Mouse (Mus musculus) neural tube, embryonic 11.5 days (tissue): ENCODE measurements around the gene Ccdc60. TPM values are rescaled to one million over a fixed set of nuclear protein-coding genes. Genes with fewer than 3 reads are reported as not detected.
A peak's percentile ranks its signal among the peaks of the same experiment; 100 is the strongest.

Source experiments
- ATAC-seq: fragments of 200-750 bp; cut with Nextera tagmentation; 2 replicates; pipeline ENCODE4 v1.8.0; 2017; ENCODE audit warnings: moderate number of reproducible peaks, mild to moderate bottlenecking, moderate TSS enrichment, moderate library complexity; ENCODE audit not compliant: insufficient read depth, low FRiP score, low TSS enrichment
- DNase-seq: peaks from one replicate; pipeline ENCODE4 v3.0.0-alpha.2; 2015; ENCODE audit warnings: low spot score
- H3K27ac ChIP-seq: fragments of 300-500 bp; sonication (generic); 2 replicates; pipeline ENCODE4 v1.5.1; 2014; ENCODE audit warnings: low read depth, mild to moderate bottlenecking, low read length
- H3K27me3 ChIP-seq: fragments of 300-500 bp; sonication (generic); 2 replicates; pipeline ENCODE4 v1.6.1; 2014; ENCODE audit warnings: mild to moderate bottlenecking, low read length, mixed read lengths; ENCODE audit not compliant: control insufficient read depth, insufficient read depth
- H3K36me3 ChIP-seq: fragments of 300-500 bp; sonication (generic); 2 replicates; pipeline ENCODE4 v1.6.1; 2014; ENCODE audit warnings: mild to moderate bottlenecking, low read length, moderate library complexity, mixed read lengths; ENCODE audit not compliant: control insufficient read depth, insufficient read depth
- H3K4me1 ChIP-seq: fragments of 300-500 bp; sonication (generic); 2 replicates; pipeline ENCODE4 v1.6.1; 2014; ENCODE audit warnings: low read length, mixed read lengths; ENCODE audit not compliant: control insufficient read depth, insufficient read depth
- H3K4me2 ChIP-seq: fragments of 300-500 bp; sonication (generic); 2 replicates; pipeline ENCODE4 v1.6.1; 2014; ENCODE audit warnings: low read depth, mild to moderate bottlenecking, moderate library complexity
- H3K4me3 ChIP-seq: fragments of 300-500 bp; sonication (generic); 2 replicates; pipeline ENCODE4 v1.5.1; 2014; ENCODE audit warnings: low read depth, low read length
- H3K9ac ChIP-seq: fragments of 300-500 bp; sonication (generic); 2 replicates; pipeline ENCODE4 v1.6.1; 2014; ENCODE audit warnings: mild to moderate bottlenecking, low read length
- H3K9me3 ChIP-seq: fragments of 300-500 bp; sonication (generic); 2 replicates; pipeline ENCODE4 v1.6.1; 2016; ENCODE audit warnings: low read length; ENCODE audit not compliant: control insufficient read depth
- WGBS: fragments of 180-500 bp; shearing (Covaris S2); extraction: QIAGEN DNeasy Blood & Tissue Kit; methylation state at CpG from one replicate; pipeline ENCODE4 v1.1.7; 2014; 5-methylcytosine and 5-hydroxymethylcytosine counted together
- polyA plus RNA-seq: library from polyadenylated mRNA; unstranded; fragments of >200 nt; fragmentation: Nextera tagmentation; extraction: Ambion mirVana; gene quantifications from 2 replicates; pipeline ENCODE4 v1.2.1, GENCODE M21; 2014

Gene Ccdc60
- polyA plus RNA-seq, 1 experiment from 2014 or later: 1.0 TPM

- DNase-seq (no peak), ATAC-seq (no peak)
- Histone ChIP-seq H3K36me3 (no peaks in the 10 kb centered on the region), H3K9ac (no peak overlapping the region), H3K27me3 (no peaks in the 10 kb centered on the region), H3K4me3 (no peak overlapping the region), H3K9me3 (no peaks in the 10 kb centered on the region), H3K4me2 (no peak overlapping the region), H3K4me1 (no peaks in the 10 kb centered on the region), H3K27ac (no peak overlapping the region)
- 57% methylated on average over 12 of the region's 12 CpGs for WGBS
Measured at GRCm38 (mm10) chr5:116144711-116145110, 144.1 kb downstream of the Ccdc60 start.

GRCm38 (mm10) chr5:116140682-116141081, 148.1 kb downstream of the Ccdc60 start:
- no peaks in the 10 kb centered on the region for H3K27me3 ChIP-seq
- DNase-seq (no peak), ATAC-seq (no peak)
- H3K4me3 ChIP-seq: no peak overlapping the region
- no peaks in the 10 kb centered on the region for H3K36me3 ChIP-seq
- 35% methylated on average over 1 of the region's 2 CpGs for WGBS
- no peaks in the 10 kb centered on the region for H3K9me3 ChIP-seq
- no peak overlapping the region for H3K27ac ChIP-seq
- H3K4me2 ChIP-seq: no peak overlapping the region
- H3K9ac ChIP-seq: no peak overlapping the region
- H3K4me1 ChIP-seq: no peaks in the 10 kb centered on the region

GRCm38 (mm10) chr5:116123344-116123743, 165.4 kb downstream of the Ccdc60 start:
- Histone ChIP-seq H3K4me3 (no peak overlapping the region), H3K27ac (no peak overlapping the region), H3K36me3 (no peaks in the 10 kb centered on the region), H3K4me1 (no peaks in the 10 kb centered on the region), H3K9me3 (no peaks in the 10 kb centered on the region), H3K9ac (no peak overlapping the region; the same call in 1 of the 2 replicates), H3K4me2 (no peak overlapping the region), H3K27me3 (no peaks in the 10 kb centered on the region)
- no peak; the same call in 1 of the 2 replicates for ATAC-seq
- peak; percentile 84 for DNase-seq
- 15% methylated on average over 11 of the region's 11 CpGs for WGBS

- WGBS: 53% methylated on average over 9 of the region's 9 CpGs
Measured at GRCm38 (mm10) chr5:116116567-116116966, 172.2 kb downstream of the Ccdc60 start.

GRCm38 (mm10) chr5:116116110-116116509, 172.7 kb downstream of the Ccdc60 start:
- H3K4me1 ChIP-seq: no peaks in the 10 kb centered on the region
- no peaks in the 10 kb centered on the region for H3K9me3 ChIP-seq
- WGBS: 70% methylated on average over 4 of the region's 4 CpGs

More at GRCm38 (mm10) chr5:116116567-116116966, 172.2 kb downstream of the Ccdc60 start:
- no peak for ATAC-seq
- Histone ChIP-seq H3K4me1 (no peaks in the 10 kb centered on the region), H3K9me3 (no peaks in the 10 kb centered on the region), H3K27me3 (no peaks in the 10 kb centered on the region), H3K9ac (no peak overlapping the region), H3K27ac (no peak overlapping the region), H3K36me3 (no peaks in the 10 kb centered on the region), H3K4me2 (no peak overlapping the region), H3K4me3 (no peak overlapping the region)
- DNase-seq: peak; percentile 60

GRCm38 (mm10) chr5:116115071-116115834, 173.5 kb downstream of the Ccdc60 start:
- no peak overlapping the region for H3K4me3 ChIP-seq
- no peaks in the 10 kb centered on the region for H3K27me3 ChIP-seq
- no peak overlapping the region for H3K4me2 ChIP-seq
- no peak overlapping the region for H3K9ac ChIP-seq
- no peaks in the 10 kb centered on the region for H3K36me3 ChIP-seq
- no peaks in the 10 kb centered on the region for H3K4me1 ChIP-seq
- no peaks in the 10 kb centered on the region for H3K9me3 ChIP-seq
- ATAC-seq: no peak
- H3K27ac ChIP-seq: no peak overlapping the region
- WGBS: 74% methylated on average over 14 of the region's 14 CpGs
- no peak for DNase-seq

More at GRCm38 (mm10) chr5:116116110-116116509, 172.7 kb downstream of the Ccdc60 start:
- no peak for ATAC-seq
- no peak for DNase-seq
- no peaks in the 10 kb centered on the region for H3K36me3 ChIP-seq
- no peak overlapping the region for H3K27ac ChIP-seq
- H3K4me2 ChIP-seq: no peak overlapping the region
- H3K27me3 ChIP-seq: no peaks in the 10 kb centered on the region
- no peak overlapping the region for H3K9ac ChIP-seq
- no peak overlapping the region for H3K4me3 ChIP-seq

GRCm38 (mm10) chr5:116108651-116109050, 180.1 kb downstream of the Ccdc60 start:
- DNase-seq: no peak
- Histone ChIP-seq H3K27me3 (no peaks in the 10 kb centered on the region), H3K4me1 (no peaks in the 10 kb centered on the region), H3K36me3 (no peaks in the 10 kb centered on the region), H3K9ac (no peak overlapping the region), H3K27ac (no peak overlapping the region), H3K4me2 (no peak overlapping the region), H3K9me3 (no peaks in the 10 kb centered on the region), H3K4me3 (no peak overlapping the region)
- WGBS: 89% methylated on average over 10 of the region's 10 CpGs
- no peak for ATAC-seq

- Histone ChIP-seq H3K4me1 (no peaks in the 10 kb centered on the region), H3K4me3 (no peak overlapping the region), H3K9ac (no peak overlapping the region), H3K36me3 (no peaks in the 10 kb centered on the region), H3K4me2 (no peak overlapping the region), H3K27ac (no peak overlapping the region), H3K9me3 (no peaks in the 10 kb centered on the region), H3K27me3 (peaks cover 7% of the 10 kb centered on the region; the same call in 1 of the 2 replicates)
- 90% methylated on average over 6 of the region's 6 CpGs for WGBS
- ATAC-seq (no peak), DNase-seq (no peak)
Measured at GRCm38 (mm10) chr5:116084231-116084630, 204.6 kb downstream of the Ccdc60 start.

GRCm38 (mm10) chr5:116083081-116083480, 205.7 kb downstream of the Ccdc60 start, which contains the start of gene Tmem233:
Tmem233 (minus strand) TSS chr5:116083244.
- ATAC-seq (no peak), DNase-seq (no peak)
- no peak within 1 kb of the TSS for H3K9ac ChIP-seq
- WGBS: 14% methylated on average over 17 of the region's 17 CpGs
- no peaks in the 10 kb centered on the region for H3K36me3 ChIP-seq
- no peak within 1 kb of the TSS for H3K27ac ChIP-seq
- no peaks in the 10 kb centered on the region for H3K4me1 ChIP-seq
- peaks cover 7% of the 10 kb centered on the region; the same call in 1 of the 2 replicates for H3K27me3 ChIP-seq
- H3K4me3 ChIP-seq: no peak within 1 kb of the TSS
- H3K4me2 ChIP-seq: no peak within 1 kb of the TSS
- no peaks in the 10 kb centered on the region for H3K9me3 ChIP-seq
